Mouse (Mus musculus): ENCODE results near the gene Npdc1.

DNA sequence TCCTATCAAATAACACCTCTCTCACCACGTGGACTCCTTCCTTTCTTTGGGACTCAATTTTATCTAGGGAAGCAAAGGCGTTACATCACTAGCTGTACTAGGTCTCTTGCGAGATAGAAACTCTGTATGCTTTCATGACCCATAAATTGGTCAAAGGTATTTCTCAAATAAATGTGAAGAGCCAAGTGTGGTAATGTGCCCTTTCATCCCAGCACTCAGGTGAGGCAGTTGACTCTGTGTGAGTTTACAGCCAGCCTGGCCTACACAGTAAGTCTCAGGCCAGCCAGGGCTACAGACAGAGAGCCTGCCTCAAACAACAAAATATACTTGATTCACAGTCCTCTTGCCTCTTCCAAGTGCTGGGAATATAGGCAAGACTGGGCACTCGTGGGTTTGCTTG, 39.3 kb upstream of the Npdc1 start:
- no peak for TF ChIP-seq TAL1 (IDR thresholded peaks at IDR 0.05; ENCODE audit: low read length)
- no peak for TF ChIP-seq GATA1 (IDR thresholded peaks at IDR 0.05; ENCODE audit: low read length)
